Mouse (Mus musculus): ENCODE measurements around the gene Slc9a3r1. TPM values are rescaled to one million over a fixed set of nuclear protein-coding genes. Genes with fewer than 3 reads are reported as not detected.
A peak's percentile ranks its signal among the peaks of the same experiment; 100 is the strongest.

Slc9a3r1 gene
- 39.2 and 42.5 TPM in 2 replicates for polyA plus RNA-seq (2016; fragmentation: Nextera tagmentation; extraction: Ambion mirVana)

DNA sequence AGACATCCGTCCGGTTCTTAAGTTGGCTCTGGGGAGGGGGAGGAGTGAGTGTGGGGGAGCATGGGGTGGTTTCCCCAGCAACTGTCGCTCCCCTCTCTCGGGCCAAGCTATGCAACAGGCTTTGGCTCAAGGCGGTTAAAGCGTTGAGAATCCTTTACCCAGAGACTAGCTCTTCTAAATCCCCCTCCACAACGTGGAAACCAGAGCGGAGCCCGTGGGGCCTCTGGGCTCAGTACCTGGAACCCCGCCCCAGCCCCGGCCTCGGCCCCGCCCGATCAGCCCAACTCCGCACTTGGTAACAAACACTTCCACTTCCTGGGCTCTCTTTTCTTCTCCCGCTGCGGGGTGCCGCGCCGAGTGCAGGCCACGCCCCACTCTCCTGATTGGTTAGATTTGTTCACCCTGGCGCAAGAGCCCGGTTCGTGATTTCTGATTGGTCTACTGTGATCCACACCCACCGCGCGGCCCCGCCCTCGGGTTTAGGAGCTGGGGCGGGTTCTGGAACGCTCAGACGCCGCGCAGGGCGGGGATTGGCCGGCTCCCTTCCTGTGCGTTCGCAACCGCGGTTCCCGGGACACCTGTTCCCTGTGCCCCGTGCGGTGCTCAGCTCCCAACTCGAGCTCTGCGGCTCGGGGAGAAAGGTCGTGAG lies at the start of gene Slc9a3r1:
Gene Slc9a3r1, plus strand, starts transcription at position 510 of the 649 bp plus-strand sequence.
- peaks cover 64% of the 10 kb centered on the region for H3K4me1 ChIP-seq
- H3K27me3 ChIP-seq (replicated peaks; ENCODE audit: low read depth, poor library complexity, severe bottlenecking): peaks cover 87% of the 10 kb centered on the region
- peak within 1 kb of the TSS; percentile 72 for H3K4me3 ChIP-seq
- H3K9me3 ChIP-seq: 0 out of 2 replicates have a peak, but pooled peaks cover 4% of the 10 kb centered on the region
- under 1% methylated on average over 47 of the region's 47 CpGs for WGBS
- H3K27ac ChIP-seq (replicated peaks): peak within 1 kb of the TSS; percentile 75
- DNase-seq (ENCODE audit: low spot score): peak; percentile 98
- no peaks in the 10 kb centered on the region for H3K36me3 ChIP-seq (replicated peaks)

DNA sequence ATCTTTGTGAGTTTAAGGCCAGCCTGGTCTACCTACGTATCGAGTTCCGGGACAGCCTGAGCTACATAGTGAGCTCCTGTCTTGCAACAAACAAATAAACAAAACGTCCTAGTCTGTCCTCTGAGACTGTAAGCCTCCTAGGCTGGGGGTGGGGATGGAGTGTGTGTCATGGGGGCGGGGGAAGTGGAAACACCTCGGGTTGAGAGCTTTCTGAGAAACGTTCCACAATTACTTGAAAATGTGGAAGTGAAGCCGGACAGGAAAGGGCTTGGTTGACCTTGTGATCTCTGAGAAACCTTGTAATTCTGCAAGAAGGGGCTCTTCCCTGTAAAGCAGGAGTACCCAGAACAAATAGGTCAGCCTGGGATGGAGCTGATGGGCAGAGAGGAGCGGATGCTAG lies 43.7 kb upstream of the Slc9a3r1 start:
- DNase-seq (ENCODE audit: low spot score): no peak
- WGBS: 63% methylated on average over 9 of the region's 9 CpGs

DNA sequence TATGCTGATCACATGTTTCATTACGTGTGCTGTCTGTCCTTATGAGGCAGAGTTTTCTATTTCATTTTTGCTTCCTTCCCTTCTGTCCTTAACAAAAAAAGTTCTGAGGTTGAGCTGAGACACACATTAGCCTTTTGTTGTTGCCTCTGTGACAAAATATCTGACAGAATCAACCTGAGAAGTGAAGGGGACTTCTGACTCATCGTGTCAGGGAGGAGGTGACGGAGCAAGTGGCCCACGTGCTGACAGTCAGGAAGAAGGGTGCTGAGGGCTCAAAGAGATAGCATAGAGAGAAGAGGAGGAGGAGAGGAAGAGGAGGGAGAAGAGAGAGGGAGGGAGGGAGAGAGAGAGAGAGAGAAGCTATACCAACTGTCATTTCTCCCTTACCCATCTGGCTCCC lies 34.7 kb upstream of the Slc9a3r1 start:
- H3K36me3 ChIP-seq (replicated peaks): no peaks in the 10 kb centered on the region
- H3K27me3 ChIP-seq (replicated peaks; ENCODE audit: low read depth, poor library complexity, severe bottlenecking): no peaks in the 10 kb centered on the region
- H3K4me1 ChIP-seq: no peaks in the 10 kb centered on the region
- no peaks in the 10 kb centered on the region for H3K9me3 ChIP-seq
- no peak overlapping the region for H3K4me3 ChIP-seq
- WGBS: 86% methylated on average over 4 of the region's 4 CpGs
- no peak for DNase-seq (ENCODE audit: low spot score)
- H3K27ac ChIP-seq (replicated peaks): no peak overlapping the region

More for the DNA sequence above, 43.7 kb upstream of the Slc9a3r1 start:
- Histone ChIP-seq H3K36me3 (replicated peaks) (no peaks in the 10 kb centered on the region), H3K4me3 (no peak overlapping the region), H3K27ac (replicated peaks) (no peak overlapping the region), H3K27me3 (replicated peaks; ENCODE audit: low read depth, poor library complexity, severe bottlenecking) (no peaks in the 10 kb centered on the region), H3K9me3 (no peaks in the 10 kb centered on the region), H3K4me1 (0 out of 2 replicates have a peak, but pooled peaks cover 4% of the 10 kb centered on the region)

DNA sequence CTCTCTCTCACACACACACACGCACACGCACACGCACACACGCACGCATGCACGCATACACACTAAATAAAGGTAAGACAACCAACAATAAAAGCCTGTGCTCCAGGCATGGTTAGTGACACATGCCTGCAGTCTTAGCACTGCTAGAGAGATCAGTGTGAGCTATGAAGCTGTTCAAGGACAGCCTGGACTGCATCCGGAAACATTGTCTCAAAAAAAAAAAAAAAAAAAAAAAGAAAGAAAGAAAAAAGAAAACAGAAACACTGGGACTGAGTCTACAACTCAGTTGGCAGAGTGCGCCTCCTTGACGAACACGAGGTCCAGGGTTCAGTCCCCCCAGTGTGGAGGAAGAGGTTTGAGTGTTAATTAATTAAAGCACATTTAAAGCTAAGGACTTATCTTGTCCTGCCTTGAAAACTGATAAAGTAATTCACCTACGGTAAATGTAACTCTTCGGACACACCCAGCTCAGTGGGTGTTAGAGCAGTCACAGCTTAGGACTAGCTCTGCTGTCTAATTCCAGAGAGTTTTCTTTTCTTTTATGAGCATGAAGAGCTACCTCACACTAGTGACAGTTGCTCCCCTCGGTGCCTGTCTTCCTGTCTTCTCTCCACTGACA lies 33.5 kb upstream of the Slc9a3r1 start:
- Histone ChIP-seq H3K27me3 (replicated peaks; ENCODE audit: low read depth, poor library complexity, severe bottlenecking) (no peaks in the 10 kb centered on the region), H3K27ac (replicated peaks) (no peak overlapping the region), H3K36me3 (replicated peaks) (no peaks in the 10 kb centered on the region), H3K4me3 (no peak overlapping the region), H3K9me3 (no peaks in the 10 kb centered on the region), H3K4me1 (no peaks in the 10 kb centered on the region)
- 90% methylated on average over 13 of the region's 13 CpGs for WGBS
- DNase-seq (ENCODE audit: low spot score): no peak

DNA sequence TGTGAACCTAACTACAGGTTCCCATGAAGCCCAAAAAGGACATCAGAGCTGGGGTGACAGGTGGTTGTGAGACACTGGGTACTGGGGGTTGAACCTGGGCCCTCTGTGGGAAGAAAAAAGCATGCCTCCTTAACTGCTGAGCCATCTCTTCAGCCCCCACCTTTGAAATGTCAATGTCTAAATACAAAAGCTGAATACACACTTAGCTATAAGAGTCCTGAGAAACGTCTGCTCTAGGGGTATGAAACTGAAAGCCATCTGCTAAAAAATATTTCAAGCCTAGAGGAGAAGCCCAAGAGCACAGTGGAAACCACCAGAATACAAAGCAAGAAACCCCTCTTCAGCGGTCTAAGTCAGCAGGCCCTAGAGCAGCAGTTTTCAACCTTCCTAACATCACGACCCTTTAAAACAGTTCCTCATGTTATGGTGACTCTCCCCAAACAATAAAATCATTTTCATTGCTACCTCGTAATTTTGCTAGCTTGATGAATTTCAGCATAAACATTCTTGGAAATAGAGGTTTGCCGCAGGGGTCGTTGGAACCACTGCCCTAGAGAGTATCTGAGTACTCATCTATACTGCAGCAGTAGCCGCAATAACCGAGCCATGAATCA lies 31.3 kb upstream of the Slc9a3r1 start:
- Histone ChIP-seq H3K27me3 (replicated peaks; ENCODE audit: low read depth, poor library complexity, severe bottlenecking) (no peaks in the 10 kb centered on the region), H3K4me3 (no peak overlapping the region), H3K4me1 (no peaks in the 10 kb centered on the region), H3K27ac (replicated peaks) (no peak overlapping the region), H3K9me3 (no peaks in the 10 kb centered on the region), H3K36me3 (replicated peaks) (no peaks in the 10 kb centered on the region)
- 86% methylated on average over 8 of the region's 8 CpGs for WGBS
- DNase-seq (ENCODE audit: low spot score): no peak

DNA sequence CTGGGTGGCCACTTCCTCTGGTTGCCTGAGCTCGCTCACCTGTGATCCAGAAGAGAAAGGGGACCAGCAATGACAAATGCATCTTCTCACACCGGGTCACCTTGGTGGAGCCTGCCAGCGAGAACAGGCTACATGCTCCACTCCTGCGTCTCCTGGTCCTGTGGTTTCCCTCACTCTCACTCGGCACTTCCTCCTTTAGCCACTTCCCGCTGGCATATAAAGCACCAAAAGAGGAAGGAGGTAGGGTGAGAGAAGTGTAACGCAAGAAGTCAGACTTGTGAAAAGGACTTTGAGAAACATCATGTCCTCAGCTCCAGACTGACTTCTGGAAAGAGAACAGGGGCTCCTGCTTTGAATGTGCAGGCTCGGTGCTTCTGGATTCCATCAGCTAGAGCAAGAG lies 29.3 kb upstream of the Slc9a3r1 start, which contains the start of gene Cd300lf:
Gene Cd300lf, minus strand, starts transcription at position 193 of the 400 bp plus-strand sequence.
- no peak for DNase-seq (ENCODE audit: low spot score)
- no peak within 1 kb of the TSS for H3K4me3 ChIP-seq
- no peaks in the 10 kb centered on the region for H3K9me3 ChIP-seq
- WGBS: 79% methylated on average over 8 of the region's 8 CpGs
- H3K4me1 ChIP-seq: no peaks in the 10 kb centered on the region
- H3K27ac ChIP-seq (replicated peaks): no peak within 1 kb of the TSS
- no peaks in the 10 kb centered on the region for H3K36me3 ChIP-seq (replicated peaks)
- no peaks in the 10 kb centered on the region for H3K27me3 ChIP-seq (replicated peaks; ENCODE audit: low read depth, poor library complexity, severe bottlenecking)

DNA sequence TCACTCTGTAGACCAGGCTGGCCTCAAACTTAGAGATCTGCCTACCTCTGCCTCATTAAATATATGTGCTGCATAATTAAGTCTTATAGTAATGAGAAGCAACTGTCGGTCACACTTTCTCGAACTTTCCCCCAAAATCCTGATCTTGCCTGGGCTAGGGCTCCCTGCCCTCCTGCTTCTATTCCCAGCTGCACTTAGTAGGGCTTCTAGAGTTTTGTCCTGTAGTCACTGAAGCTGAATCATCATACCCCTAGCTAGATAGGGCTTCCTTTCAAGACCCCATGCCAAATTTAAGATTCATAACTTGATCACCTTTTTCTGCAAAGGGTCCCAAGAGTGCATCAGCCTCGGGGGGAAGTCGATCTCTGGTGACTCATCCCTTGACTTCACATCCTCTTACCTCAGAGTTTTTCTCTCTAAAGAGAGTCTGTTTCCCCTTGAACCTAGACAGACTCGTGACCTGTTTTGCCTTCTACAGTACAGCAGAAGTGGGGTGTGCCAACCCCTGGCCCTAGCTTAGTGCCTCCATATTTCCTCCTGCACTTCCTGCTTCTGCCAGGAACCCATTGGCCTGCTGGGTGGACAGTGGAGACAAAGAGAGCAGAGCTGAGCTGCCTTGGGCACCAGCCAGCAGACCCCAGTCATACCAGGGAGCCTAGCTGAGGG lies 24.4 kb upstream of the Slc9a3r1 start:
- Histone ChIP-seq H3K4me1 (no peaks in the 10 kb centered on the region), H3K27me3 (replicated peaks; ENCODE audit: low read depth, poor library complexity, severe bottlenecking) (no peaks in the 10 kb centered on the region), H3K4me3 (no peak overlapping the region), H3K9me3 (no peaks in the 10 kb centered on the region), H3K27ac (replicated peaks) (no peak overlapping the region), H3K36me3 (replicated peaks) (no peaks in the 10 kb centered on the region)
- 83% methylated on average over 5 of the region's 5 CpGs for WGBS
- no peak for DNase-seq (ENCODE audit: low spot score)

DNA sequence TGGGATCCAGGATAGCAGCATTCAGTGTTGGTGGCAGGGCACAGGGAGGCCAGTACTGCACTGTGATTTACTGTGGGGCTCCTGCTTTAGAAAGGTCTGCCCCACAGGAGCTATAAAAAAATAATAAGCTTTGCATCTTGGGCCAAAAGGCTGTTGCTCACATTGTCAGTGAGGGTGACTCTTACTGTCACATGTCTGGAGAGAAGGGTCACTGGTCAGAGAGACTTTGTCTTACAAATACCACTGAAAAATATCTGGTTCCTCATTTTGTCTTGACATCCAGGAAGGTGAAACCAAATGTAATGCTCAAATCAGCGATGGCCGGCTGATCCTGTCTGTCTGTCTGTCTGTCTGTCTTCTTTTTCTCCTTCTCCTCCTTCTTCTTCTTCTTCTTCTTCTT lies 21.2 kb upstream of the Slc9a3r1 start:
- Histone ChIP-seq H3K4me3 (no peak overlapping the region), H3K36me3 (replicated peaks) (no peaks in the 10 kb centered on the region), H3K27ac (replicated peaks) (no peak overlapping the region), H3K9me3 (no peaks in the 10 kb centered on the region), H3K27me3 (replicated peaks; ENCODE audit: low read depth, poor library complexity, severe bottlenecking) (no peaks in the 10 kb centered on the region), H3K4me1 (no peaks in the 10 kb centered on the region)
- no peak for DNase-seq (ENCODE audit: low spot score)
- 90% methylated on average over 2 of the region's 2 CpGs for WGBS

DNA sequence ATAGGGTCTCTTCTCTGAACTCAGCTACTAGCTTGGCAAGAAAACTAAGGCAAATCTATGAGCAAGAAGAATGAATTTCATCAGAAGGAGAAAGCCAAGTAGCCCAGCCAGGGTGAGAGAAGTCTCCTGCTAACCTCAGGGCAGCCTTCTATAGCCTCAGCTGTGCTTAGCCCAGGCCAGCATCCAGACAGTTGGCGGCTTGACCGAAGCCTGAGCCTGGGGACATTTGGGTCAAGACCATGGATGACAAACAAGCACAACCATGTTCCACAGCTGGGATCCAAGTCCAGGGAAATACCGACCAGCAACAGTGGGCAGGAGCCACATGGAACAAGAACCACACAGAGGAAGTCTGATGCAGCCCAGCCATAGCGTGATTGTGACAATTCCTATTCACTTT lies 15.3 kb upstream of the Slc9a3r1 start:
- WGBS: 85% methylated on average over 4 of the region's 4 CpGs
- Histone ChIP-seq H3K27me3 (replicated peaks; ENCODE audit: low read depth, poor library complexity, severe bottlenecking) (peaks cover 15% of the 10 kb centered on the region), H3K36me3 (replicated peaks) (no peaks in the 10 kb centered on the region), H3K9me3 (0 out of 2 replicates have a peak, but pooled peaks cover 3% of the 10 kb centered on the region), H3K4me3 (no peak overlapping the region), H3K4me1 (peaks cover 16% of the 10 kb centered on the region), H3K27ac (replicated peaks) (no peak overlapping the region)
- DNase-seq (ENCODE audit: low spot score): no peak

DNA sequence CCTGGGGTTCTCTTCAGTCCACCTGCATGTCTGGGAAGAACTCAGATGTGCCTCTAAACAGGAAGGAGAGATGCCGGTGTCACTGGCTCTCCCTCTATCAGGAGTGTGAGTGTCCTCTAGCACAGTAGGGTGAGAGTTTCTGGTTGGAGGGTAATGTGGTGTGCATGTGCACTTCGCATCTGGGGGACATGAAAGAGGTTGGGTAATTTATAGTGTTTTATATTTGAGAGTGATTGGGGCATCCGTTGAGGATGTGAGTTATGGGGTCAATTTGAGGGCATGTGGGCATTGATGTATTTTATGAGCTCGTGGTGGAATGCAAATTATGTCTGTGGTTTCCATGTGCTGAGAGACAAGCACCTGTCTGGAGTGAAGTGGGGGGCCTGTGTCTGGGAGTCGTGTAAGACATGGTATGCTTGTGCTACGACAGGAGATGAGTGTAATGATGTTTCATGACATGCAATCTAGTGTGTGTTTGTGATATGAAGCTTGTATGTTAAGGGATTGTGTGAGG lies 12.3 kb upstream of the Slc9a3r1 start:
- no peak for DNase-seq (ENCODE audit: low spot score)
- Histone ChIP-seq H3K36me3 (replicated peaks) (no peaks in the 10 kb centered on the region), H3K27me3 (replicated peaks; ENCODE audit: low read depth, poor library complexity, severe bottlenecking) (peaks cover 45% of the 10 kb centered on the region), H3K9me3 (0 out of 2 replicates have a peak, but pooled peaks cover 3% of the 10 kb centered on the region), H3K27ac (replicated peaks) (no peak overlapping the region), H3K4me3 (no peak overlapping the region), H3K4me1 (peaks cover 42% of the 10 kb centered on the region)
- 83% methylated on average over 6 of the region's 6 CpGs for WGBS

DNA sequence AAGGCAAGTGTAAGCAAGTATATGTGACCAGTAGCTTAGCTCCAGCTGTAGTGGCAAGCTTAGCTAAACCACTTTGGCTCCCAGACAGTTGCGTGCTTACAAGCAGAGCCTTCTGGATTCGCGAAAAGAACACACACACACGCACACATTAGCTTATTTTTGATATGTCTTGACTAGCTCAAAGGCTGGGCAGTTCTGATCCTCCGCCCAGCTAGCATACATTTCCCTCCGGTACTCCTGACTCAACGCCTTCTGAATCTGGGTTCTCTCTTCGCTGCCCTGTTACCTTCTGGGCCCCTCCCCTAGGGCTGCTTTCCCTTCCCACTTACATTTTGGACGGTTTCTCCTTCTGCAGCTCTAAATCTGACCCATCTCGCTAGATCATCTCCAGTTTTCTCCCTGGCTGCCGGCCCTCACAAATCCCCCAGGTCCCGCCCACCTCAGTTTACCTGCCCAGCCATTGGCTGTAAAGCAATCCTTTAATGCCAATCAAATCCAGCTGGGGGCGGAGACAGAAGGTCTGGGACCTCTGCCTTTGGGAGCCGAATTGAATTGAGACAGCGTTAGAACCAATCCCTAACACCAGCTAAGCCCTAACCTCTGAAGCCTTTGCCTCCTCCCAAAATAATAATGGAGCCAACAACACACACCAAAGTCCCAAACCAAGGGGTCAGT lies 11.2 kb upstream of the Slc9a3r1 start:
- Histone ChIP-seq H3K36me3 (replicated peaks) (no peaks in the 10 kb centered on the region), H3K27ac (replicated peaks) (peak overlapping the region; percentile 48; the same call in 1 of the 2 replicates), H3K9me3 (0 out of 2 replicates have a peak, but pooled peaks cover 3% of the 10 kb centered on the region), H3K27me3 (replicated peaks; ENCODE audit: low read depth, poor library complexity, severe bottlenecking) (peaks cover 56% of the 10 kb centered on the region), H3K4me3 (peak overlapping the region; percentile 52), H3K4me1 (peaks cover 43% of the 10 kb centered on the region)
- DNase-seq (ENCODE audit: low spot score): peak; percentile 89
- WGBS: 7% methylated on average over 15 of the region's 15 CpGs

DNA sequence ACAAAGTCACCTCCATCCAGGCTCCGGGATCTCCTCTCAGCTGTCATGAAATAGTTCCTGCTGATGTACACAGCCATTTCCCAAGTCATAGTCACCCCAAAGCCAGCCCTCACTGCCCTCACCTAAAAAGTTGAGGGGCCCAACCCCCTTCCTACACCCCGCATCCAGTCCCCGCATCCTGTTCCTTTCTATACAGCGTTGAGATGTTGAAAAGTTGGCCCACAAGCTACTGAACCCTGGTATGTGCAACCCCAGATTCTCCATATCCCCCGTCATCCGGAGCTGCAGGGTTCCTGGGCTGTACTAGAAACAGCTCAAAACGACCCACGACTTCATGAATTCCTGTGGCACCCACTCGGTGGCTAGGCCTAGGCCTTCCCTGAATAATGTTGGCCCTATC lies 10.1 kb upstream of the Slc9a3r1 start:
- 0 out of 2 replicates have a peak, but pooled peaks cover 3% of the 10 kb centered on the region for H3K9me3 ChIP-seq
- peaks cover 51% of the 10 kb centered on the region for H3K4me1 ChIP-seq
- H3K36me3 ChIP-seq (replicated peaks): no peaks in the 10 kb centered on the region
- H3K27ac ChIP-seq (replicated peaks): no peak overlapping the region
- no peak for DNase-seq (ENCODE audit: low spot score)
- peaks cover 68% of the 10 kb centered on the region for H3K27me3 ChIP-seq (replicated peaks; ENCODE audit: low read depth, poor library complexity, severe bottlenecking)
- H3K4me3 ChIP-seq: no peak overlapping the region
- WGBS: 73% methylated on average over 9 of the region's 9 CpGs
